Mouse (Mus musculus) left cerebral cortex, adult 18-20 months (tissue): ENCODE measurements at regions not wholly inside any gene's neighbourhood (a gene's known extent, or its start where the extent isn't known, plus 50 kb on each side); places are given as distances from the start of the nearest gene placed in this dataset.

Experiments used
- DNase-seq, 2 experiments: peaks; one replicate each; pipeline ENCODE4 v3.0.0; 2021 to 2022; ENCODE audit warnings: low spot score in 2 of 2, mixed read lengths in 1 of 2

DNA sequence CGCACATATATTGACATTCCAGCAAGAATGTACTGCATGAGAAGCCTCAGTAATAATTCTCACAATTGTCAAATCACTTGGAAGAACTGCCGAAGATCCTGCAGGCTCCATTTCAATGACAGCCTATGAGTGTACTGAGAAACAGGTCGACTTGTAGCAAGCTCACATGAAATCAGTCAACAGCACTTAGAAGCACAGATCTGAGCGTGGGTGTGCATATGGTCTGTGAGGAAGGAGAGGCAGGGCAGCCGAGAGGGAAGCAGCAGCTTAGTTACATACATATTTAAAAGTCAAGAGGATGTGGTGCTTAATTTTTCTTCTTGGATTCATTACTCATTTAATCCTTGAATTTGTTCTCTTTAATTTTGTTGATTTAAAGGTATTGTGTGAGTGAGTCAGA, 967.4 kb upstream of the Epha7 start:
- DNase-seq: peak; percentile 5 to 22

DNA sequence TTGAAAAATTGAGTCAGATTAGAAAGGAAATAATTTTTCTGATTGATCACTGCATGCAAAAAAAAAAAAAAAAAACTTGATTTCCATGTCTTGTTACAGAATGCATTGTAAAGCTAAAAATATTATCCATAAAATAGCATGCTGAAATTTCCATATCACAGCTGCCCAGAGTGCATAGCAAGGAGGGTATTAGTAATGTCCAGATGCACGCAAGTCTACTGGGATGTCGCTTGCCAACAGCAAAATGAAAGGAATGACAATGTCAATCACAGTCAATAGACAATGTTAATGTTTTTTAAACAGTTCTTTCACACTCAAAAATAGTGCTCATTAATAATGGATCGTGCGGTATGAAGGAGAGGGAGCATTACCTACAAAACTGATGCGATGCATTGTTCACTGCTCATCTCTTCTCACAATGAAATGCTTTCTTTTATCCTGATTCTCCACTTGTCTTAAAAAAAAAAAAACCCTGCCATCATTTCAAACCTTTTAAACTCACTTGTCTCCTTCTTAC, 966.8 kb upstream of the Epha7 start:
- no peak for DNase-seq

DNA sequence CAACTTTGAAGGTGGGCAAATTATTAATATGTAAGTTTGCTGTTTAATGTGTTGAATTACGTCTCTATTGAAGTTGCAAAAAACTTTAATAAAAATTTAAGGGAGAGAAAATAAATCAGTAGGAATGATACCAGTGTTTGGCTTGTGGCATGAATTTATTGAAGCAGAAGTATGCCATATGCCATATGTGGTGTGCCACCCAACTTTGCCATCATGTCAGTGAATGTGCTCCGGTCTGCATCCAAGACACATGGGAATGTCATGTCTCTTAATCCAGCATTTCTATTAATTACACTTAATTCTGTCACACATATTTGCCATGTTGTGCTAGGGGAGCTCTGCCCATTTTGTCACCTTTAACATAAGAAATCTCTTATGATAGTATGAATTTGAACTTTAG, 956.8 kb upstream of the Epha7 start:
- DNase-seq: no peak

DNA sequence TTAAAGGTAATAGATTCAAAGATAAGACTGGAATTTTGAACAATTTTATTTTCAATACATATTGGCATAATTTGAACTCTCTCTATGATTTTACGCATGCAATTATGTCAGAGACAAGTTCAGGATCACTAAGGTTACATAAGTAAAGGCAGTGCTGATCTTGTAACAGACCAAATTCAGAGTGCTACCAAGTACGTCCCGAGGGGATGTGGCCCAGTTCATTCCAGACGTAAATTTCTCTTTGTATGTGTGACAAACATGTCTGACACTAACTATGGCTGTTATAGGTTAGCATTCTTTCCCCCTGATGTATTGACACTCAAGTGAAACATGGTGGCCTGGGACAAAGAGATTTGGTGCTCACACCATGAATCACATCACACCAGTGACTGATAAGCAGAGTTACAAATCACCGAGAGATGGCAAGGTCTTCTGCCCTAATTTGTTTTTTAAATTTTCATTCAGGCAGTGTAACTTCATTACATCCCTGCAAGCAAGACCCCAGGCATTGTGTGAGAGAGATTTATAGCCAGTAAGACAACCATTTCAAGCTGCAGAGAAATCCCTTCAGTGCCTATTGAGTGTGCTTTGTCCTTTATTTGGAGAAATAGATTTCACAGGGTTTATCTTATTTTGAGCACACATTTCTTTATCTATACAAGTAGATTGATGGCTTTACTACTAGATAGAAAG, 925.5 kb upstream of the Epha7 start:
- no peak for DNase-seq

DNA sequence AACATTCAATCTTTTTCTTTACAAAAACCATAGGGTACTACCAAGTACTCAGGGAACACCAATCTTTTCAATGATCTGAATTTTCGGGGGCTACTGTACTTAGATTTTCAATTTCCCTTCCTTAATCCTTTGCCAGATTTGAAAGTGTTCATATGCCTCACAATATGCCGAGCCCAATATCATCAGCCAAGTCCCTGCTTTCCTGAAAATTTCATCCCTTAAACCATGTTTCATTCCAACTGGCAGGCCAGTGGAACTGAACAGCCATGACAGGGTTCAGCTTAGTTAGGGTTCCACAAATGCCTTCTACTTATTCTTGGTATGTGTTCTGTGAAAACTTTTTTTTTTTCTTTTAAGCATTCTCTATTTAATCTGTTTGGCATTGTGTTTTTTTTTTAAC, 916.5 kb upstream of the Epha7 start:
- DNase-seq: no peak

DNA sequence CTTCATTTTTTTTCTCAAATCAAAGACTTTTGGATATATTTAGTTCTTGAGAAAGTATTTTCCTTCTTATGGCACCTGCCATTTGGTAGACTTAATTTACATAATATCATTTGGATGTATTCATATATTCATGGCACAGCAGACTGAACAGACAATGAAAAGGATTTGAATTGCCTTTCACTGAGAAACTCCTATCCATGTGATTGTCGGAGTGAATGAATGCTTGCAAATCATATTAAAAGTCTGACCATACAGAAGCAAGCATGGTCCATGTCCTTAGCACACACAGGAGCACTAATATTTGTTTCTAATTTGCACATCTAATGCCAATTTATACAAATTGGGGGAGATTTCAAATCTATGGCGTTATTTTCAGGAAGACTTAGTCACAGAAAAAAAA, 867.6 kb upstream of the Epha7 start:
- DNase-seq: no peak

DNA sequence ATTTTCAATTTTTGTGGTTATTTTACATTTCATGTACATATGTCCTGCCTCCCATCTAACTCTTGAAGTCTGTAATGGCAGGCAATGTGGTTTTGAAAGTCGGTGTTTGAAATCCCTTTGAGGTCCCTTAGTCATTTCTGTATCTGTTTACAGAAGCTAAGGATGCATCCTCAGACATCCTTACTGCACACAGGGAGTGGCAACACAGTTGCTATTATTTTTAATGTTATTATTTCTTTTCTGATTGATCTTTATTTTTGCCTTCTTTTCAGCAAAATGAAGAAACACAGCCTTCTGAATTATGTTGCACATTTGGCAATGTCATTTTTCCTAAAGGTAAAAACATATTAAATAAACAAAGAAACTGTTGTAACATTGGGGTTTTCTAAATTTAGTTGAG, 867.2 kb upstream of the Epha7 start:
- no peak for DNase-seq

DNA sequence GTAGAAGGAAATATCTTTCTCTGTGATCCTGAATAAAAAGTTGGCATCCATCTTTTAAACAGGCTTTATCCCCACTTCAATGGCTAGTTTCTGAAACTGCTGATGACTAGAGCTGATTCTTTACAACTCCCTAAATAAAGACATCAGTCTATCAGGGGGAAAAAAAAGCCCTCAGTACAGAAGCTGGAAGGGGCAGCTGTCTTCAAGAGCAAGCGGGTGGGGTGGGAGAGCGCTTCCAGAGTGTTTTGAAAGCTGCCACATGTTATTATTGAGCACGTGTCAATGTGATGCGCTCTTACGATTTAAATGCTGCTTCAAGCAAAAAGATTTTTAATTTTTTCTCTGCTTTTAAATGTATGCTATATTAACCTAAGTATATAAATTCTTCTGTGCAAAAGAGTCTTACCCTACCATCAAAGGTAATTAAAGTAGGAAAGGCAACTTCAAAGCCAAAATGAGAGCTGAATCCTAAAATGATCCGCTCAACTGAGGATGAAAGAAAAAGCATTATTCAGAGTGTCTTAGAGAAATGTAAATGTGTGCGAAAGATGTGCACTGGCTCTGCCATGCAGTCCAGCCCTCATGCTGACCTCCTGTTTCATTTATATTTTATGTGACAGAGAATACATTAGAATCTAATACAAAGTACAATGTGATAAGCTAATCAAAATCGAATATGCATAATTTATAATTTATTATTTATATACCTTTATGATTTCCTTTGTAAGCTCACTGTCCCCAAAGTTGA, 862.8 kb upstream of the Epha7 start:
- DNase-seq: no peak

DNA sequence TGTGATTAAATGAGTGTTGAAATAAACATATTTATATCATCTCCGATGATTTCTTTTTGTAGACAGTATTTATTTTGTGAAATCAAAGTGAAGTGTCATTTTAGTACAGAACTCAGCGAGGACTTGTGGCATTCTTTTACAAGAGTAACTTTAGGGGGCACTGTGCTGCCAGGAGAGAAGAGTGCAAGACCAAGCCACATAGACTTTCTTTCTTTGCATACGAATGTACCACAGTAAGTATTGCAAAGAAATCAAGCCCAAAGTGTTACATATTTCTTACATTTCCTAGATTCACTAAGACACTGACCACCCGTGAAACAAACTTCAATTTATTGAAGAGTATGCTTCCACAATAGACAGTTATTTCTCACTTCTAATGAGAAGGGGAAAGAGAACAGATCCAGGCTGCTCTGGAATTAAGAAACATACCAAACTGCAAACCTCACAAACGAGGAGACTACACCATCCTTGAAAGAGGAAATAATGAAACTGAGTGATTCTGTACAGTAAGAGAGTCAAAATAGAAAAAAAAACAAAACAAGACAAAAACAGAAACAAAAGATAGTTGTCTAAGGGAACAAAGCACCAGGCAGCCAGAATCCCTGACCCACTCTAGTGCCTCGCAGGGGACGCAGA, 847.8 kb upstream of the Epha7 start:
- peak; percentile 25 to 48 for DNase-seq

DNA sequence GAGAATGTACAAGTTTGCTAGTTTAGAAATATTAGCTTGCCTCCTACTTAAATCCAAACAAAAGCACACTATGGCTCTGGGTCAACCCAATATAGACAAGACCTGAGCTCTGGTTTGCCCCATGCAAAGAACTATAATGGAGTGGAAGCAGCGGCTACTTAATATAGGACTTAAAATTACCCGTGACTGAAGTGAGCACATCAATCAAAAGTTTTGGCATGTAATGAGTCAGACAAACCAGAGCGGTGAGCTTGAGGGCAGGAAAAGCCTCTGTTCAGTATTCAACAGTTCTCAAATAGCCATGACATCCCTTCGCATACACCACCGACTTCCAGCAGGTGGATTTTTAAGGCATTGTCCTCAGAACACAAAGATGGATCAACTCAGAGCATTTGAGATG, 842.4 kb upstream of the Epha7 start:
- DNase-seq: no peak

DNA sequence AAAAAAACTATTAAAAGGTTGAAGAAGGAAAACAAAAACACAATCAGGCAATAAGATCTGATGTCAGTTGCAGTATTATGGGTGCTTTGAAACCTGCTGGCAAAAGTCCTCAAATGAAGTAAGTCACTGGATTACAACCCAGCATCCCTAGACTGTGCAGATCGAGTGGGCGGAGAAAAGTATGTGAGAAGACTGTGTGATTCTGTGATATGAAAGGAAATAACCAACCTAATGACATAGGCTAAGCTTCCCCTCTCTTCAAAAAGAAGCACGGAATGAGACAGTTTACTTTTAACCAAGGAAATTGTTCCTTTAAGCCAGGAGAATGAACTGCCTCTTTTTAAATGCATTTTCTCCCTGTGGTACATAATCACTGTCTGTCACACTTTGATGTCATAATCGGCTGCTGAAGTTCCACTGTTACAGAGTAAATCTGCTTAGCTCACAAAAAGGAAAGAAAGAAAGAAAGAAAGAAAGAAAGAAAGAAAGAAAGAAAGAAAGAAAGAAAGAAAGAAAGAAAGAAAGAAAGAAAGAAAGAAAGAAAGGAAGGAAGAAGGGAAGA, 833.6 kb upstream of the Epha7 start:
- no peak for DNase-seq

DNA sequence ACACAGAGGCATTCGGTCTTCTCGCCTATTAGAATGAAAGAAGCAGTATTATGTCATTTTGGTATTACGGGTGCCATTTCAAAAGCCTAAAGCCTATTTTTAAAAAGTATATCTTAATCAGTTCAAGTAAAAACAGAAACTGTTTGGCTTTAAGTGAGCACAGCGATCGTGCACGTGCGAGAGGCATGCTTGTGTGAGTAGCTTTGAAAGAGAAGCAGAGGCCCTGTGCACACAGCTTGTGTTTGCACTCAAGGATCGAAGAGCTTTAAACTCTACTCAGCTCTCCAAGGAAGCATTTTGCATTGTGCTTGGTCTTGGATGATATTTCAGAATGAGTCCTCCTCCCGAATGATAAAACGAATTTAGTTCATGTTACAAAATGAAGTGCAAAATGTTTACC, 833.1 kb upstream of the Epha7 start:
- DNase-seq: no peak

DNA sequence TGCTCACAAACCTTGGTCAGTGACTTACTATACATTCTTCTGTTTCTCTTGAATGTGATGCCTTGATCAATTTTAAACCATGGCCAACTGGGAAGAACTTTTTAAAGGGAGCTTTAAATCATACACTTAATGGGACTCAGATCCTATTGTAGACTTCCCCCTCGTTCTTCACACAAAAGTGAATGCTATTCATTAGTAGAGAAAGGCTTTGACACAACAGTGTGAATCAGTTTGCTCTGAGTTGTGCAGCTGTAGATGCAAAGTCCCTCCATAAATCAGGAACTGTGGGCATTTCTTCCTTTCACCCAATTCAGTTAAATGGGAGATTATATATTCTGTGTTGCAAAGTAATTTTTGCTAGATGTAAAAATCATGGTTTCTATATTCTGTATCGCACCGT, 831.6 kb upstream of the Epha7 start:
- no peak for DNase-seq

DNA sequence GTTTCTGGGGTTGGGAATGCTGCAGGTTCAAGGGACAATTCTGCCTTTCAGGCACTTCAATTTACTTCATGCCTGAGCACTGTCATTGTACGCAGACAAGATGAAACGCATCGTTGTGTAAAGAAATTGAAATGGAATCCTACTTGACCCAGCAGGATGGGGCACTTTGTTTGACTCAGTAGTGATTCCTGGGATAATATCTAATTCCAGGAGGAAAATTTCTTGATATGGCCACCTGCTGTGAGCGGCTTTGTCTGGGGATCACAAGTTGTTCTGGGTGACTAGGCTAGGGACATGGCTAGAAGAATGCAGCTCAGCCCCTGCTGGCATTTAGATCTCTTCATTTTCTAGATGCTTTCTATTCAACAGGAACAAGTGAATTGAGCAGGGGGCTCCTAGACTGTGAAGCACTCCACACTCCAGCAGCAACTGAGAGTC, 824.9 kb upstream of the Epha7 start:
- no peak for DNase-seq

DNA sequence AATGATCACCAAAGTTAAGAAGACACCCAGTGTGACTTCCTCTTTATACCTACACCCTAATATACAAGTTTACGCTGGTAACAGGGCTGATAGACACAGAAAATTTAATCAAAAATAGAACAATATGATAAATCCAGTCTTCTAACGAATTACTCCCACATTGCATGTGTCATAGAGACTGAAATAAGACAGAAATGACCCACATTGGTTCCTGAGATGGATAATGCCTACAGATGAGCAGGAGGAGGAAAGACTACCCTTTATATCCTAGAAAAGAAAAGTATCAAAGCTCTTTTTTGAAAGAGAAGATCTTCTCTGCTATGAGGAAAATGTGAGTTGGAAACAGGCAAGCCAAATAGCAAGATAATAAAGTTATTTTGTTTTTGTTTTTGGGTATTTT, 818.5 kb upstream of the Epha7 start:
- DNase-seq: no peak

DNA sequence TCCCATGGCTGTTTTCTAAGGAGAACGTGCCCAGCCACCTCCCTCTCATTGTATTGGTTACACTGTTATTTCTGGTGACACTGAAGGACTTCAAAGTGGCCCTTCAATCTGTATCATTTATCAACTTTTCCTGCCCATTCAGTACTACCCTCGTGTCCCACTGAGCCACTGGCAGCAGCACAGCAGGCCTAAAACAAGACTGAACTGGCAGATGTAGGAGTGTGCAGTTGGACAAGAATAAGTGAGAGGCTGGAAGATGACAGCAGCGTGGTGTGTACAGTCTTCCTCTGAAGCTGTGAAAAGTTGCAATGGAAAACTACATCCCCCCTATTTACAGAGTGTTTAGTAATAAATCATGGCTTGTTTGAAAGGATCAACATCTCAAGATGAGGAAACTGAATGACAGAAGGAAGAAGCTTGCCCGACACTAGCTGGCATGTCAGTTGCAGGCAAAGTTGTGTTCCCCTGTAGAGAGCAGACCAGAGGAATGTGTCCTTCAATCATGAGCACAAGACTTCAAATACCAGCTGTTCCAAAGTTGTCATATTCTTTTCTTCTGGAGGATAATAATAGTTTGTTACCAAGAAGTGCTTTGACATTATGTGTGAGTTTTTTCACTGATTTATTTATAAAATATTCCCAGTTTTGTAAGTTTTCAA, 811.0 kb upstream of the Epha7 start:
- DNase-seq: peak in 1 of 2 experiments; percentile 8
